Mouse (Mus musculus) MEL (cell line): ENCODE results near the gene Atpif1. TPM values are rescaled to one million over a fixed set of nuclear protein-coding genes. Genes with fewer than 3 reads are reported as not detected.

Experiments used
- DNase-seq: peaks from one replicate; pipeline ENCODE4 v3.0.0; 2011; ENCODE audit warnings: low read depth, low spot score
- H3K27ac ChIP-seq: 2 replicates; pipeline ENCODE4 v1.5.1; 2012; ENCODE audit warnings: low read depth, mild to moderate bottlenecking, control low read depth, low read length, moderate library complexity; ENCODE audit not compliant: control insufficient read depth
- H3K27me3 ChIP-seq, 2 experiments: fragments of 150-350 bp in 1 of 2; sonication (generic) in 1 of 2; 2 replicates each; pipeline ENCODE4 v1.6.1; 2012; ENCODE audit warnings: low read length in 2 of 2, mild to moderate bottlenecking in 2 of 2, improper control_type of control experiment in 1 of 2, moderate library complexity in 1 of 2; ENCODE audit not compliant: insufficient read depth in 2 of 2, control insufficient read depth in 1 of 2
- H3K36me3 ChIP-seq, 2 experiments: 2 replicates each; pipeline ENCODE4 v1.6.1; 2012 to 2014; ENCODE audit warnings: low read length in 2 of 2, improper control_type of control experiment in 1 of 2, inconsistent platforms in 1 of 2, mild to moderate bottlenecking in 1 of 2; ENCODE audit not compliant: insufficient read depth in 2 of 2, control insufficient read depth in 1 of 2
- H3K4me1 ChIP-seq, 2 experiments: fragments of 150-350 bp in 1 of 2; sonication (generic) in 1 of 2; 2 replicates each; pipeline ENCODE4 v1.6.1; 2012; ENCODE audit warnings: low read length in 2 of 2, improper control_type of control experiment in 1 of 2, mild to moderate bottlenecking in 1 of 2; ENCODE audit not compliant: insufficient read depth in 2 of 2, control insufficient read depth in 1 of 2
- H3K4me3 ChIP-seq, 2 experiments: fragments of 150-350 bp in 1 of 2; sonication (generic) in 1 of 2; 2 replicates each; pipeline ENCODE4 v1.5.1; 2012; ENCODE audit warnings: low read depth in 2 of 2, low read length in 2 of 2, mild to moderate bottlenecking in 2 of 2, moderate library complexity in 2 of 2, control low read depth in 1 of 2, improper control_type of control experiment in 1 of 2; ENCODE audit not compliant: control insufficient read depth in 1 of 2, insufficient read depth in 1 of 2
- H3K79me2 ChIP-seq: 2 replicates; pipeline ENCODE4 v1.6.1; 2012; ENCODE audit warnings: mild to moderate bottlenecking, low read length, moderate library complexity; ENCODE audit not compliant: control insufficient read depth, poor library complexity, insufficient read depth
- H3K9ac ChIP-seq: 2 replicates; pipeline ENCODE4 v1.6.1; 2012; ENCODE audit warnings: low read depth, mild to moderate bottlenecking, control low read depth, low read length, moderate library complexity; ENCODE audit not compliant: control insufficient read depth, poor library complexity, severe bottlenecking
- H3K9me3 ChIP-seq: fragments of 150-350 bp; sonication (generic); replicated peaks from 2 replicates; pipeline ENCODE4 v1.6.1; 2012; ENCODE audit warnings: mild to moderate bottlenecking, low read length, improper control_type of control experiment, moderate library complexity; ENCODE audit not compliant: insufficient read depth
- CHD1 ChIP-seq: IDR thresholded peaks from 2 replicates; pipeline ENCODE4 v1.6.1; 2012; ENCODE audit warnings: low read depth, mild to moderate bottlenecking, inconsistent platforms, low read length, improper control_type of control experiment
- CTCF ChIP-seq, 3 experiments: IDR thresholded peaks in 2 of 3; conservative IDR thresholded peaks in 1 of 3; 2 replicates each; pipeline ENCODE4 v1.5.1; 2011 to 2012; ENCODE audit warnings: low read length in 3 of 3, low read depth in 2 of 3, mild to moderate bottlenecking in 2 of 3, improper control_type of control experiment in 1 of 3, inconsistent platforms in 1 of 3, mixed read lengths in 1 of 3, moderate library complexity in 1 of 3; ENCODE audit not compliant: control insufficient read depth in 1 of 3, insufficient read depth in 1 of 3, poor library complexity in 1 of 3, severe bottlenecking in 1 of 3
- ELF1 ChIP-seq: IDR thresholded peaks from 2 replicates; pipeline ENCODE4 v1.6.1; 2014; ENCODE audit warnings: low read depth, mild to moderate bottlenecking, inconsistent platforms, low read length, improper control_type of control experiment, moderate library complexity
- HCFC1 ChIP-seq: IDR thresholded peaks from 2 replicates; pipeline ENCODE4 v1.6.1; 2012; ENCODE audit warnings: low read depth, mild to moderate bottlenecking, inconsistent platforms, low read length, improper control_type of control experiment, moderate library complexity
- JUND ChIP-seq: IDR thresholded peaks from 2 replicates; pipeline ENCODE4 v1.6.1; 2011; ENCODE audit warnings: low read depth, mild to moderate bottlenecking, improper control_type of control experiment, low read length
- MAX ChIP-seq: IDR thresholded peaks from 2 replicates; pipeline ENCODE4 v1.6.1; 2011; ENCODE audit warnings: low read length, improper control_type of control experiment
- MAZ ChIP-seq: IDR thresholded peaks from 2 replicates; pipeline ENCODE4 v1.6.1; 2012; ENCODE audit warnings: low read depth, mild to moderate bottlenecking, inconsistent platforms, low read length, improper control_type of control experiment
- MXI1 ChIP-seq: IDR thresholded peaks from 2 replicates; pipeline ENCODE4 v1.6.1; 2011; ENCODE audit warnings: mild to moderate bottlenecking, low read depth, low read length, improper control_type of control experiment
- MYB ChIP-seq: IDR thresholded peaks from 2 replicates; pipeline ENCODE4 v1.6.1; 2011; ENCODE audit warnings: mild to moderate bottlenecking, low read depth, low read length, improper control_type of control experiment
- NRF1 ChIP-seq: IDR thresholded peaks from 2 replicates; pipeline ENCODE4 v1.6.1; 2014; ENCODE audit warnings: low read depth, mild to moderate bottlenecking, inconsistent platforms, low read length, improper control_type of control experiment, moderate library complexity; ENCODE audit not compliant: poor library complexity, insufficient read depth, severe bottlenecking
- POLR2AphosphoS5 ChIP-seq: IDR thresholded peaks from 2 replicates; pipeline ENCODE4 v1.6.1; 2012; ENCODE audit warnings: low read depth, borderline replicate concordance, mild to moderate bottlenecking, inconsistent platforms, low read length, moderate library complexity, mixed read lengths
- SIN3A ChIP-seq: IDR thresholded peaks from 2 replicates; pipeline ENCODE4 v1.6.1; 2012; ENCODE audit warnings: low read length, improper control_type of control experiment, inconsistent platforms
- SMC3 ChIP-seq: IDR thresholded peaks from 2 replicates; pipeline ENCODE4 v1.6.1; 2011; ENCODE audit warnings: low read depth, low read length, improper control_type of control experiment
- TBP ChIP-seq: IDR thresholded peaks from 2 replicates; pipeline ENCODE4 v1.8.0; 2011; ENCODE audit warnings: low read depth, low read length, improper control_type of control experiment
- TCF12 ChIP-seq: IDR thresholded peaks from 2 replicates; pipeline ENCODE4 v1.6.1; 2014; ENCODE audit warnings: low read depth, mild to moderate bottlenecking, inconsistent platforms, low read length, improper control_type of control experiment, moderate library complexity
- ZC3H11A ChIP-seq: IDR thresholded peaks from 2 replicates; pipeline ENCODE4 v1.6.1; 2012; ENCODE audit warnings: low read depth, mild to moderate bottlenecking, inconsistent platforms, low read length, improper control_type of control experiment
- ZMIZ1 ChIP-seq: IDR thresholded peaks from 2 replicates; pipeline ENCODE4 v1.6.1; 2012; ENCODE audit warnings: low read depth, mild to moderate bottlenecking, inconsistent platforms, low read length, improper control_type of control experiment, moderate library complexity
- ZNF384 ChIP-seq: IDR thresholded peaks from 2 replicates; pipeline ENCODE4 v1.6.1; 2012; ENCODE audit warnings: low read depth, mild to moderate bottlenecking, inconsistent platforms, low read length, improper control_type of control experiment
- polyA plus RNA-seq, 2 experiments: library from polyadenylated mRNA; stranded (reverse) in 1 of 2; unstranded in 1 of 2; fragments of >175 nt in 1 of 2; fragments of >200 nt in 1 of 2; gene quantifications; 2 replicates each; pipeline versions ENCODE4 v1.2.1 to v1.2.4; 2012; ENCODE audit warnings: low replicate concordance in 2 of 2, low read depth in 1 of 2; ENCODE audit not compliant: insufficient read length in 2 of 2, insufficient read depth in 1 of 2, missing spikeins in 1 of 2
- total RNA-seq: library from RNA; depleted of rRNA; stranded (reverse); fragments of 300-350 nt; gene quantifications from 2 replicates; pipeline ENCODE4 v1.2.3, GENCODE M21; 2012

Gene Atpif1
- total and polyA plus RNA-seq, 3 experiments, result 566 to 730 TPM; not detected in 1

- TF ChIP-seq ELF1 (peak; percentile 65), CHD1 (no peak), SMC3 (no peak)
Observed at GRCm38 (mm10) chr4:132510352-132510798, 23.1 kb downstream of the Atpif1 start, which contains the start of gene Sesn2 (continued).

- Histone ChIP-seq H3K27ac (peak overlapping the region; percentile 50), H3K4me3 (peak overlapping the region; percentile 97 to 99), H3K27me3 (no peaks in the 10 kb centered on the region), H3K4me1 (peaks cover 39 to 51% of the 10 kb centered on the region in 2 experiments), H3K9ac (peak overlapping the region; percentile 95), H3K36me3 (peaks cover 0 to 56% of the 10 kb centered on the region in 2 experiments; a peak in 3 of 4 replicates), H3K9me3 (no peaks in the 10 kb centered on the region), H3K79me2 (peaks cover 59% of the 10 kb centered on the region)
- peak; percentile 69 for DNase-seq
- peak; percentile 50 for TF ChIP-seq SIN3A
- no peak for TF ChIP-seq ZMIZ1
- TF ChIP-seq MAZ, result peak; percentile 28; the same call in 1 of the 2 replicates
Observed at GRCm38 (mm10) chr4:132509621-132510296, 23.7 kb downstream of the Atpif1 start.

GRCm38 (mm10) chr4:132507210-132507609 is 26.2 kb downstream of the Atpif1 start:
- H3K4me1 ChIP-seq, result peaks cover 36 to 50% of the 10 kb centered on the region in 2 experiments

GRCm38 (mm10) chr4:132506250-132506649 is 27.2 kb downstream of the Atpif1 start:
- Histone ChIP-seq H3K27ac (no peak overlapping the region), H3K79me2 (peaks cover 67% of the 10 kb centered on the region)

More at GRCm38 (mm10) chr4:132507210-132507609, 26.2 kb downstream of the Atpif1 start:
- Histone ChIP-seq H3K27me3 (no peaks in the 10 kb centered on the region), H3K36me3 (peaks cover 2 to 52% of the 10 kb centered on the region in 2 experiments; a peak in 3 of 4 replicates), H3K9ac (peak overlapping the region; percentile 95), H3K4me3 (peak overlapping the region; percentile 97 to 99; a peak in 3 of 4 replicates), H3K27ac (peak overlapping the region; percentile 1; the same call in 1 of the 2 replicates), H3K9me3 (no peaks in the 10 kb centered on the region), H3K79me2 (peaks cover 68% of the 10 kb centered on the region)
- DNase-seq, result no peak
- TF ChIP-seq CHD1 (no peak), ZNF384 (no peak), NRF1 (no peak), MAX (no peak), HCFC1 (no peak), ZC3H11A (no peak)

More at GRCm38 (mm10) chr4:132506250-132506649, 27.2 kb downstream of the Atpif1 start:
- no peak for DNase-seq
- Histone ChIP-seq H3K36me3 (peaks cover 2 to 48% of the 10 kb centered on the region in 2 experiments; a peak in 3 of 4 replicates), H3K4me1 (peaks cover 32 to 45% of the 10 kb centered on the region in 2 experiments), H3K4me3 (no peak overlapping the region), H3K27me3 (no peaks in the 10 kb centered on the region), H3K9me3 (no peaks in the 10 kb centered on the region), H3K9ac (no peak overlapping the region)
- TF ChIP-seq HCFC1, result no peak
- no peak for TF ChIP-seq MAX
- TF ChIP-seq ZNF384, result no peak
- TF ChIP-seq NRF1, result no peak
- TF ChIP-seq TCF12, result no peak
- TF ChIP-seq POLR2AphosphoS5, result no peak
- no peak for TF ChIP-seq ZC3H11A
- TF ChIP-seq MYB, result no peak
- TF ChIP-seq MXI1, result no peak
- TF ChIP-seq SIN3A, result no peak
- TF ChIP-seq JUND, result no peak
- no peak for TF ChIP-seq TBP
- TF ChIP-seq SMC3, result no peak
- no peak for TF ChIP-seq ZMIZ1
- no peak for TF ChIP-seq CTCF (IDR thresholded peaks at IDR 0.05 in 2 of 3, conservative IDR thresholded peaks at IDR 0.05 in 1 of 3; ENCODE audit: control insufficient read depth in 1 of 3, insufficient read depth in 1 of 3, low read depth in 2 of 3, low read length in 3 of 3, poor library complexity in 1 of 3, severe bottlenecking in 1 of 3)
